Mouse (Mus musculus) stomach, embryonic 14.5 days (tissue): ENCODE measurements around the gene 9030624G23Rik. TPM values are rescaled to one million over a fixed set of nuclear protein-coding genes. Genes with fewer than 3 reads are reported as not detected.
"Not testable (repeated sequence)": the region's sequence is repeated elsewhere in the genome, so short reads cannot be mapped to it uniquely, and the experiment has no call there.

Experiments used
- ATAC-seq: fragments of 200-750 bp; cut with Nextera tagmentation; 2 replicates; pipeline ENCODE4 v1.8.0; 2017; ENCODE audit warnings: low read depth, moderate TSS enrichment; ENCODE audit not compliant: insufficient number of reproducible peaks, insufficient read depth, low FRiP score
- H3K27ac ChIP-seq: fragments of 300-500 bp; sonication (generic); 2 replicates; pipeline ENCODE4 v1.5.1; 2014; ENCODE audit warnings: mild to moderate bottlenecking, low read length, moderate library complexity, mixed read lengths
- H3K27me3 ChIP-seq: fragments of 300-500 bp; sonication (generic); 2 replicates; pipeline ENCODE4 v1.6.1; 2014; ENCODE audit warnings: low read length, control low read depth, mixed read lengths; ENCODE audit not compliant: control insufficient read depth, insufficient read depth
- H3K36me3 ChIP-seq: fragments of 300-500 bp; sonication (generic); 2 replicates; pipeline ENCODE4 v1.6.1; 2014; ENCODE audit warnings: mild to moderate bottlenecking, control low read depth, low read length, moderate library complexity, mixed read lengths; ENCODE audit not compliant: control insufficient read depth, insufficient read depth
- H3K4me1 ChIP-seq: fragments of 300-500 bp; sonication (generic); 2 replicates; pipeline ENCODE4 v1.6.1; 2014; ENCODE audit warnings: low read length, control low read depth, mixed read lengths; ENCODE audit not compliant: control insufficient read depth, insufficient read depth
- H3K4me2 ChIP-seq: fragments of 300-500 bp; sonication (generic); replicated peaks from 2 replicates; pipeline ENCODE4 v1.6.1; 2014; ENCODE audit warnings: low read depth, low read length, control low read depth
- H3K4me3 ChIP-seq: fragments of 300-500 bp; sonication (generic); 2 replicates; pipeline ENCODE4 v1.5.1; 2014; ENCODE audit warnings: low read depth, low read length, control low read depth
- H3K9ac ChIP-seq: fragments of 300-500 bp; sonication (generic); replicated peaks from 2 replicates; pipeline ENCODE4 v1.6.1; 2014; ENCODE audit warnings: low read depth, mild to moderate bottlenecking, control low read depth, low read length, moderate library complexity, mixed read lengths
- H3K9me3 ChIP-seq: fragments of 300-500 bp; sonication (generic); 2 replicates; pipeline ENCODE4 v1.6.1; 2016; ENCODE audit warnings: low read depth, low read length, control low read depth; ENCODE audit not compliant: control insufficient read depth
- WGBS: fragments of 180-500 bp; shearing (Covaris S2); extraction: QIAGEN DNeasy Blood & Tissue Kit; methylation state at CpG from one replicate; pipeline ENCODE4 v1.1.7; 2014; 5-methylcytosine and 5-hydroxymethylcytosine counted together
- polyA plus RNA-seq: library from polyadenylated mRNA; unstranded; fragments of >200 nt; fragmentation: Nextera tagmentation; extraction: Ambion mirVana; gene quantifications from 2 replicates; pipeline ENCODE4 v1.2.1, GENCODE M21; 2014

Gene 9030624G23Rik
- polyA plus RNA-seq = 3.4 and 3.5 TPM in 2 replicates

- Histone ChIP-seq H3K27ac (peak within 1 kb of the TSS; percentile 52; the same call in 1 of the 2 replicates), H3K4me2 (0 out of 2 replicates have a peak within 1 kb of the TSS, but pooled peaks have one; percentile 16), H3K9ac (0 out of 2 replicates have a peak within 1 kb of the TSS, but pooled peaks have one; percentile 28), H3K4me3 (peak within 1 kb of the TSS; percentile 37)
- under 1% methylated on average over 39 of the region's 39 CpGs for WGBS
- peak; percentile 74; the same call in 1 of the 2 replicates for ATAC-seq
- not testable (repeated sequence) for H3K27me3 ChIP-seq, H3K36me3 ChIP-seq, H3K4me1 ChIP-seq, H3K9me3 ChIP-seq
Measured at GRCm38 (mm10) chr12:24097108-24097520, at the start of gene 9030624G23Rik. Gene 9030624G23Rik, minus strand, starts transcription at chr12:24097246.

- not testable (repeated sequence) for H3K9me3 ChIP-seq, H3K9ac ChIP-seq, H3K36me3 ChIP-seq, H3K4me1 ChIP-seq, H3K27me3 ChIP-seq, H3K27ac ChIP-seq, H3K4me3 ChIP-seq, ATAC-seq, H3K4me2 ChIP-seq
- 98% methylated on average over 2 of the region's 5 CpGs for WGBS
Measured at GRCm38 (mm10) chr12:24083096-24083495, 13.9 kb downstream of the 9030624G23Rik start.
